16 mouse cellular contexts compared by ENCODE assay signal in the genomic region with DNA sequence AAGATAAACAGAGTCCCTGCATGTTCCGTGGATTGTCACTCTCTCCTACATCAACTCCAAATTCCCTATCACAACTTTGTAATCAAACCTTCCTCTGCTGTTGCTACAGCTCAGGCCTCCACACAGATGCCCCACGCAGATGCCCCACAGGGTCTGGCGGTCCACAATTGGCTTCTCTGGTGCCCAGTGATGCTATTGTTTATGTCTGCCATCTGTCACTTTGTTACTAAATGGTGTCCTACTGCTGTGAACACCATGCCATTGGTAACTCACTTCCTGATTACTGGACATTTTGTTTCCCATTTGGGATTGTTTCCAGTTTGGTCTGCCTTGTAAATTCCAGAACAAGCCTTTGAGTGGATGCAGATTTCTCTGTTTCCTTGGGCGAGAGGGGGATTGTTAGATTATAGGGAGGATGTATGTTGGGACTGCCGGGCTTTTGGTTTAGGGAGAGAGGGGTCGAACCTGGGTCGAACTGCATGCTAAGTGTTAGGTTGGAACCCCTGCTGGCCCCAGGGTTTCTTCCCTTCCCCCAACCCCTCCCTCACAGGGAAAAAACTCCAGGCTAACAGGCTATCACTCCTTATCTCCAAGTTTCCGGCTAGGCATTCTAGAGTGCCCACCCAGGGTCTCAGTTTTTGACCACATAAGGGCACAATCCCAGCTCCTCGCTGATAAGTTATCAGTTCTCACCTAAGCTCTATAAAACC. TPM values are rescaled to one million over a fixed set of nuclear protein-coding genes. Genes with fewer than 3 reads are reported as not detected.
DNase-seq lines count a peak whose midpoint lies in the region; ATAC-seq lines count a peak whose summit lies in the region.
"Had no signal": no experiment of that assay in that cellular context is flagged by ENCODE, and none has a peak within 500 bp of the region (broad histone marks: within the 10 kb centered on the region; RNA-seq: fewer than 3 reads in every experiment).

No protein-coding gene starts in this region.

- H3K4me2 ChIP-seq in heart, embryonic 11.5 days, result no peak overlapping the region
- H3K4me2 ChIP-seq in limb, embryonic 12.5 days, result no peak overlapping the region
- H3K4me2 ChIP-seq: limb, embryonic 15.5 days had no signal

- intact Hi-C loops in heart, postnatal 36 days (cut with DNase I), result no loop called here

- no peak for ATAC-seq in heart, embryonic 11.5 days (replicated peaks; ENCODE audit: insufficient number of reproducible peaks, low FRiP score, low TSS enrichment)
- no peak for ATAC-seq in limb, embryonic 12.5 days (ENCODE audit: insufficient number of reproducible peaks, insufficient read depth, low FRiP score, low TSS enrichment, low read depth)

- no peaks in the 10 kb centered on the region for H3K27me3 ChIP-seq in heart, embryonic 11.5 days (ENCODE audit: control insufficient read depth, insufficient read depth, low read length)
- H3K27me3 ChIP-seq in limb, embryonic 12.5 days, result no peaks in the 10 kb centered on the region
- no peaks in the 10 kb centered on the region for H3K27me3 ChIP-seq in limb, embryonic 10.5 days (ENCODE audit: low read depth, poor library complexity, severe bottlenecking)
- H3K27me3 ChIP-seq: limb, embryonic 15.5 days had no signal

- H3K4me1 ChIP-seq in heart, embryonic 11.5 days (ENCODE audit: control insufficient read depth, insufficient read depth, low read length), result peaks cover 43% of the 10 kb centered on the region
- H3K4me1 ChIP-seq in limb, embryonic 12.5 days (replicated peaks), result peaks cover 33% of the 10 kb centered on the region
- peaks cover 28% of the 10 kb centered on the region for H3K4me1 ChIP-seq in limb, embryonic 10.5 days
- H3K4me1 ChIP-seq: megakaryocyte, embryonic 14.5 days had no signal

- no peak overlapping the region for H3K4me3 ChIP-seq in heart, embryonic 11.5 days (ENCODE audit: low read depth, low read length)
- H3K4me3 ChIP-seq in limb, embryonic 12.5 days (replicated peaks), result no peak overlapping the region
- H3K4me3 ChIP-seq in limb, embryonic 10.5 days, result no peak overlapping the region
- H3K4me3 ChIP-seq: gastrocnemius, adult 2 months; limb, embryonic 15.5 days; megakaryocyte, embryonic 14.5 days; myocyte had no signal

- no peak for DNase-seq in heart, postnatal 36 days
- no peak for DNase-seq in limb, embryonic 10.5 days (ENCODE audit: low spot score)
- peak; percentile 96 for DNase-seq in cerebellum, adult 9-10 months
- DNase-seq in lung, postnatal 10 days, result peak; percentile 48
- no peak for DNase-seq in embryo, embryonic 11 days
- DNase-seq in thymus, postnatal 36 days, result no peak
- DNase-seq: B cell, adult 2 months; gastrocnemius, adult 2 months; thymus, postnatal 14 days had no signal

- H3K9ac ChIP-seq in heart, embryonic 11.5 days (ENCODE audit: low read depth, low read length), result no peak overlapping the region
- H3K9ac ChIP-seq in limb, embryonic 12.5 days (replicated peaks), result no peak overlapping the region
- H3K9ac ChIP-seq: limb, embryonic 15.5 days had no signal

- 14% methylated on average over 9 of the region's 9 CpGs for whole genome bisulfite sequencing in heart, embryonic 11.5 days (ENCODE audit: insufficient replicate concordance)
- WGBS in limb, embryonic 12.5 days, result 23% methylated on average over 9 of the region's 9 CpGs
- WGBS in limb, embryonic 10.5 days, result 28% methylated on average over 9 of the region's 9 CpGs

- H3K27ac ChIP-seq in heart, embryonic 11.5 days (ENCODE audit: low read depth, low read length), result peak overlapping the region; percentile 4
- 0 out of 2 replicates have a peak overlapping the region, but pooled peaks have one; percentile 12 for H3K27ac ChIP-seq in limb, embryonic 12.5 days
- H3K27ac ChIP-seq in limb, embryonic 10.5 days, result no peak overlapping the region
- H3K27ac ChIP-seq: gastrocnemius, adult 2 months; kidney, postnatal 0 days; limb, embryonic 15.5 days had no signal

- no peaks in the 10 kb centered on the region for H3K36me3 ChIP-seq in heart, embryonic 11.5 days (ENCODE audit: control insufficient read depth, insufficient read depth, low read length)
- no peaks in the 10 kb centered on the region for H3K36me3 ChIP-seq in limb, embryonic 12.5 days
- H3K36me3 ChIP-seq in limb, embryonic 10.5 days, result no peaks in the 10 kb centered on the region
- H3K36me3 ChIP-seq: G1E; limb, embryonic 15.5 days had no signal

- no peaks in the 10 kb centered on the region; the same call in 1 of the 2 replicates for H3K9me3 ChIP-seq in heart, embryonic 11.5 days (replicated peaks; ENCODE audit: control insufficient read depth, low read length)
- H3K9me3 ChIP-seq in limb, embryonic 12.5 days, result no peaks in the 10 kb centered on the region
- H3K9me3 ChIP-seq in limb, embryonic 10.5 days (replicated peaks), result no peaks in the 10 kb centered on the region
- H3K9me3 ChIP-seq: limb, embryonic 15.5 days had no signal

RNA-seq across cellular contexts. Expression of gene Afdn, which starts 56.6 kb away (rescaled TPM):
- polyA plus RNA-seq in heart, embryonic 11.5 days (2014; fragmentation: Nextera tagmentation; extraction: Ambion mirVana), result 87.1 and 95.8 TPM in 2 replicates
- total RNA-seq in heart, postnatal 36 days (2021), result 100 to 1,000 TPM in 1 of 2 experiments, 10 to 100 TPM in 1; 86.4 to 102 TPM
- 68.6 and 76.5 TPM in 2 replicates for polyA plus RNA-seq in limb, embryonic 12.5 days (2016; fragmentation: Nextera tagmentation; extraction: Ambion mirVana)
- polyA plus RNA-seq in limb, embryonic 10.5 days (2016; fragmentation: Nextera tagmentation; extraction: Ambion mirVana), result 65.6 and 70.2 TPM in 2 replicates

RNA-seq across cellular contexts. Expression of gene Tcte2, which starts 57.9 kb away (rescaled TPM):
- 2.5 and 5.5 TPM in 2 replicates for polyA plus RNA-seq in heart, embryonic 11.5 days (2014; fragmentation: Nextera tagmentation; extraction: Ambion mirVana)
- 1 to 10 TPM; 4.1 to 6.4 TPM for total RNA-seq in heart, postnatal 36 days (2021)
- polyA plus RNA-seq in limb, embryonic 12.5 days (2016; fragmentation: Nextera tagmentation; extraction: Ambion mirVana), result 4.8 and 5.7 TPM in 2 replicates
- 2.6 and 3.3 TPM in 2 replicates for polyA plus RNA-seq in limb, embryonic 10.5 days (2016; fragmentation: Nextera tagmentation; extraction: Ambion mirVana)
- polyA plus RNA-seq: G1E had no signal

Comparison
In these comparisons a context has a peak if more than half of its experiments do, and no peak if none do; other contexts are left out.
1. DNase-seq: peak in cerebellum, adult 9-10 months (single experiment) and lung, postnatal 10 days (single experiment); none in heart, postnatal 36 days (0 of 2), limb, embryonic 10.5 days (single experiment), embryo, embryonic 11 days (single experiment) and thymus, postnatal 36 days (0 of 2).